Mouse (Mus musculus) gastrocnemius, postnatal 25 days (tissue): Measurements from ENCODE around the gene Dip2b. TPM values are rescaled to one million over a fixed set of nuclear protein-coding genes. Genes with fewer than 3 reads are reported as not detected.

Experiments
- DNase-seq: peaks from one replicate; pipeline ENCODE4 v3.0.0; 2022
- long read RNA-seq, 2 experiments: library from polyadenylated mRNA; stranded (forward); transcript quantifications; one replicate each; pipeline ENCODE4 v2.0.0; 2021
- total RNA-seq, 2 experiments: library from RNA; stranded (reverse); gene quantifications; 1 replicate in 1 of 2; 2 replicates in 1 of 2; pipeline ENCODE4 v1.2.3; 2021

Gene Dip2b
- 1 to 10 TPM; 7.4 to 7.7 TPM for total RNA-seq
- long read RNA-seq, experiment 1, partial matches to known transcripts = 0 of 5 reads
- long read RNA-seq, experiment 1, other reads (novel, unspliced or antisense) = 5 of 5 reads
- long read RNA-seq, experiment 2, partial matches to known transcripts = 0 of 1 reads
- long read RNA-seq, experiment 2, other reads (novel, unspliced or antisense) = 1 of 1 reads

DNA sequence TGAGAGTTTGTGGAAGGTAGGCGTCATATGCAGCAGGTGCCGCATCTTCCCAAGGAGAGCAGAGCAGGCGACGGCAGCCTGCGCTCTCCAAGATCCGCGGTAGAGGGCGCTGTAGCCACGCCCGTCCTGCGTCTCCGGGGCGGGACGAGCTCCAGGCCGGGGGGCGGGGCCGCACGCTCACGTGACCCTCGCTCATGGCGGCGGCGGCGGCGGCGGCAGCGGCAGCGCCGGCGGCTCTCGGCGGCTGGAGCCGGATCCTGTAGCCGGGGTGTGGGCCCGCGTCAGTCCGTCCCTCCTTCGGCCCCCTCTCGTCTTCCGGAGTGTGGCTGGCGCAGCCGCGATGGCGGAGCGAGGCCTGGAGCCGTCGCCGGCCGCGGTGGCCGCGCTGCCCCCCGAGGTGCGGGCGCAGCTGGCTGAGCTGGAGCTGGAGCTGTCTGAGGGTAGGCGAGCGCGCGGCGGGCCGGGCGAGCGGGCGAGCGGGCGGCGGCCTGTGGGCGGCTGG lies at the start of gene Dip2b:
Gene Dip2b, plus strand, starts transcription at position 195 of the 502 bp plus-strand sequence.
- peak; percentile 92 for DNase-seq

- DNase-seq = no peak
Measured at GRCm38 (mm10) chr15:99993100-99993499, 45.4 kb upstream of the Dip2b start.

DNA sequence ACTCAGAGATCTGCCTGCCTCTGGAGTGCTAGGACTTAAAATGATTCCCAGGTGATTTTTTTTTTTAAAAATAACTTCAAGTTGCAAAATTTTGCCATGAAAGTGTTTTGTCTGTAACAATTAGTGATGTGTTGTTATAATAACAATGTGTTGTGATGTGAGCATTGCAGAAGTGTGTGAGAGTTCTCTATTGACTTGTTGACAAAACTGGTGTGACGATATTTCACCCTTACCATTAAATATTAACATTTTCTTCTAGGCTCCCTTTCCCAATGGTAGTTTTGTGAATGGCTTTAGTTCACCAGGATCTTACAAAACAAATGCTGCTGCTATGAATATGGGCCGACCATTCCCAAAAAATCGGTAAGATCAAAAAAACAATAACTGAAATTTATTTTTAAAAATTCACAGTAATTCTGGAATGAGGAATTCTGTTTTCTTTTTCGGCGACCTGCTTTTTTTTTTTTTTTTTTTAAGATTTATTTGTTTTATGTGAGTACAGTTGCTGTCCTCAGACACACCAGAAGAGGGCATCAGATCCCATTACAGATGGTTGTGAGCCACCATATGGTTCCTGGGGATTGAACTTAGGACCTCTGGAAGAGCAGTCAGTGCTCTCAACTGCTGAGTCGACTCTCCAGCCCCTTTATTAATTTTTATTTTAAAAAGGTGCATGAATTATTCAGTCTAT lies 41.2 kb upstream of the Dip2b start:
- DNase-seq = no peak

DNA sequence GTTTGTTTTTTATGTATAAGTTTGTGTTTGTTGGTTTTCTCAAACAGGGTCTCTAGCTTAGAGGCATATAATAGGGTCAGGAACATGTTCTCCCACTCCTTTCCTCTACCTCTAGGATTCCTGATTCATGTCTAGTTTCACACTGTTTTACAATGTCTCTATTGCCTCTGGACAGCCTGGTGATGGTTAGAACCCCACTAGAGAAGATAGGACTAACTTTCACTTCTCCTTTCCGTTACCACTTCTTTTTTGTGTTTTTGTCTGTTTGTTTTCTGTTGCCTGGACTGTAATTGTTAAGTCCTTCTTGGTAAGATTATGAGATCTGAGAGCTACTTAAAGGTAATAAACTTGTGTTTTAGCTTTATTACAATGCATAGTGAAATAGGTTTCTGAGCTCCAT lies 39.1 kb upstream of the Dip2b start:
- DNase-seq = no peak

GRCm38 (mm10) chr15:100004677-100005273 lies 33.7 kb upstream of the Dip2b start:
- no peak for DNase-seq

DNA sequence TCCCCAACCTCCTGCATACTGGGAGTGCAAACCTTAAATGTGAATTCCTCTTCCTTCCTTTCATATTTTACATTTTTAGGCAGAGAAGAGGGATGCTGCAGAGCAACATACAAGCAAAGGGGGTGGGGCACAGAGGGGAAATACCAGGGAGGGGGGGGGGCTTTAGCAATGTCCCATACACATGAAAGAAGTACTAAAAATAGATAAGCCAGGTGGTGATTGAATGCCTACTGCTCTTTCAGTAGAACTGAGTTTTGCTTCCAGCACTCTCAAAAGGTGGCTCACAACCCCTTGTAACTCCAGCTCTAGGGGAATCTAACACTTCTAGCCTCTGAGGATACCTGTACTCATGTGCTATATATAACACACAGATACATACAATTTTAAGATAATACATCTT lies 32.3 kb upstream of the Dip2b start:
- no peak for DNase-seq

GRCm38 (mm10) chr15:100018280-100018899 lies 20.1 kb upstream of the Dip2b start:
- no peak for DNase-seq

- no peak for DNase-seq
Measured at GRCm38 (mm10) chr15:100021175-100021574, 17.3 kb upstream of the Dip2b start.

DNA sequence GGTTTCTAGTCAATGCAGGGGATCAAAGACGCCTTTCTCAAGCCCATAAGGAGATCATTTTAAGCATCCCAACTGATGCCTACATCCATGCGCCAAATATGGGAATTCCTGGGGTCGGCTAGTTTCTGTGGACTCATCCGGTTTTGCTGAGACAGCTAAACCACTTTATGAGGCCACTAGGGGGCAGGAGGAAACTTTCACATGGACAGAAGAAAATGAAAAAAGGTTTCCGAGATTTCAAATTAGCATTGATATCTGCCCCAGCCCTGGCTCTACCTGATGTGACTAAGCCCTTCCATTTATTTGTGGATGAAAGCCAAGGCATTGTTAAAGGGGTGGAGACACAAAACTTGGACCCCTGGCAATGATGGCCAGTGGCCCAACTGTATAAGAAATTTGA lies 15.5 kb upstream of the Dip2b start:
- no peak for DNase-seq

DNA sequence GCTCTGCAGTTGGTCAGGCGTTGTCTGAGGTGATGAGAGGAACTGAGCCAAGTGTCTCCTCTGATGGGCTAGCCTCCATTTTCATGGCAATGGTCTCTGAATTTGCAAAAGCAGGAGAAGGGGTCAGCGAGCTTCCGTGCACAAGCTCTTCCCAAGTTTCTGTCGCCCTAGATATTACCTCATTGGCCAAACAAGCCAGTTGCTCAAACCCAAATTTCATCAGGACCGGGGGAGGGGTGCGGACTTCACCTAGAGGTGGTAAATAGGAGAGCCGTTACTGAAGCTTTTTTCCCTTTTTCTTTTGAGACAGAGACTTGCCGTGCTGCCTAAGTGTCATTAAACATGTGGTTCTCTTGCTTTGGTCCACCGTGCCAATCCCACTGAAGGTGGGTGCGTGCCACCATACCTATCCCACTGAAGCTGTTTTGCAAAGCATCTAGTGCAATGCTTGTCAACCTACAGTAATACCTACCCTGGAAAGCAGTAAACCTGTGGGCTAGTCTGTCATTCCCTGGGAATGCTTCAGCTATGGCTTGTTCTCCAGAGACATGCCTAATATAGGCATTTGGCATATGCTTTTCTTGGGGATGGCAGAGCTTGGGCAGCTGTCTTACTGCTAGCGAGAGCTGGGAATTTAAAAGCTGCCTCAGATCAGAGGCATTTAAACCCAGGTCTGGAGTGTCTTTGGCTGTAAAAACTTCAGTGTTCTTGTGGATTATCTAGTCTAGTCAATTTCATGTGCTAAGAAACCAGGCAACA lies 13.2 kb upstream of the Dip2b start:
- no peak for DNase-seq

DNA sequence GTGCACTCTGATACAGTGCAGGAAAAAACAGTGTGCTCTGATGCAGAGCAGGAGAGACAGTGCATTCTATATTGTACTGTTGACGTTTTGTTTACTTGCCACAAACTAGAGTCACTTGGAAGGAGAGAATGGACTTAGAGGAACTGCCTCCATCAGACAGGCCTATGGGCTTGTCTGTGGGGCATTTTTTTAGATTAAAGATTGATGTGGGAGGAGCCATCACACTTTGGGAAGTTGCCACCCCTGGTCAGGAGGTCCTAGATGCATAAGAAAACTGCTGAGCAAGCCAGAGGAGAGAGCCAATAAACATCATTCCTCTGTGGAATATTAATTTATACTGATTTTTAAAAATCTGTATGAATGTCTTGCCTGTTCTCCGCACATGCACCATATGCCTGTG lies 10.3 kb upstream of the Dip2b start:
- DNase-seq = no peak

GRCm38 (mm10) chr15:100029497-100029896 lies 9.0 kb upstream of the Dip2b start:
- no peak for DNase-seq

DNA sequence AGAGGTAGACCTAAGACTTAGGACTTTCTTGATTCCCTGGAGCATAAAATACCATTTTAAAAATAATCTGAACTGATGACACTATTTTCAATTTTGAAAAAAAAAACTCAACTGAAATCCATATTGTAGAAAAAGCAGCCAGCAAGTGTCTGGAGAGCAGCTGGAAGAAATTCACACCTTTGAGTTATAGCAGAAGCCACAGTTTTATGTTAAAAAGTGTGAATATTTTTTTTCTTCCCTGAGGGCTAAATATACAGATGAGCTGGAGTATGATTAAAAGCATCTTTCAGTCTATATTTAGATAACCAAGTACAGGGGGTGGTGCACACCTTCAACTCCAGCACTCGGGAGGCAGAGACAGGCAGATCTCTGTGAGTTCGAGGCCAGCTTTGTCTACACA lies 8.6 kb upstream of the Dip2b start:
- DNase-seq = no peak

DNA sequence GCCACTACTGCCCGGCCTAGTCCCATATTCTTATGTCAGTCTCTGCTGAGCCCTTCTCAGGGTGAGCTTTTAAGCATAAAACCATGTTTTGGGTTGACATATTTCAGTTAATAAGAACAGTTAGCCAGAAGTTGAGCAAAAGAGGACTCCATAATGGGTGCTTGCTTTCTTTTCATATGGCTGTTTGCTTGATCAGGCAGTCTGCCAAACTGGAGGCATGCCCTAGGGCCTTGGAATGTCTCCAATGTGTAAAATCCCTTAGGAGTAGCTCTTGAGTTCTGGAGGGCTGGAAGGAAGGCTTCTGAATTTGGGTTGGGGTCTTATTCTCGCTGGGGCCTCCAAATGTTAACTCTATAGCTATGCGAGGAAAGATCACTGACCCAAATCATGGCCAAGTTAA lies 5.9 kb upstream of the Dip2b start:
- DNase-seq = no peak

DNA sequence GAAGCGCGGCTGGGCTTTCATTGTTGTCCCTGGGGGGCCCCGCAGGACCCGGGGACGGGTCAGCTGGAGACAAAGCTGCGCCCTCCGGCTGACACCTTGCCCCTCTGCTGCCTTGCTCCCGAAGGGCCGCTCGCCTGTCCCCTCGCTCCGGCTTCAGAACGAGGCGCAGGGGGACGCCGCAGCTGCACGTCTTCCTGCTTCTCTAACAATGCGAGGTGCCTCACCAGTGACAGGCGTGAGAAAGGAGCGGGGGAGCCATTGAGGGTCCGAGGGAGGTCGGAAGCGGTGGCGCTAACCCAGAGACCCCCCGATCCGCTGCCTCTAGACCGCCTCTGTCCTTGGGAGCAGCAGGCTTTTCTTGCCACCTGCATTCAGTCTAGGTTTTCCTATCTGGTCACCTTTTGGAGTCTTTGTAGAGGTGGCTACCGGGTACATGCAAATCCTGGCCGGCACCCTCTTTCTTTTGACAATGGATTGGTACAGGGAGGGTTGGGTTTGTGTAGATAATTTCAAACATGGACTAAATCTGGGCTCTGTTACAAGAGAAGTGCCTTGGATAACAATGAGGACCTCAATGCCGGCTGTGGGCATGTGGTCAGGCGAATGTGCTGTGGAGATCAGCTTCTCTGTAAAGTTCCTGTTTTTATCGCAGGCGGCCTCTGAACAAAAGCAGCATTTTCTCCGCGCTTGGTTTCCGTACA lies 687 bp downstream of the Dip2b start:
- peak; percentile 48 for DNase-seq

DNA sequence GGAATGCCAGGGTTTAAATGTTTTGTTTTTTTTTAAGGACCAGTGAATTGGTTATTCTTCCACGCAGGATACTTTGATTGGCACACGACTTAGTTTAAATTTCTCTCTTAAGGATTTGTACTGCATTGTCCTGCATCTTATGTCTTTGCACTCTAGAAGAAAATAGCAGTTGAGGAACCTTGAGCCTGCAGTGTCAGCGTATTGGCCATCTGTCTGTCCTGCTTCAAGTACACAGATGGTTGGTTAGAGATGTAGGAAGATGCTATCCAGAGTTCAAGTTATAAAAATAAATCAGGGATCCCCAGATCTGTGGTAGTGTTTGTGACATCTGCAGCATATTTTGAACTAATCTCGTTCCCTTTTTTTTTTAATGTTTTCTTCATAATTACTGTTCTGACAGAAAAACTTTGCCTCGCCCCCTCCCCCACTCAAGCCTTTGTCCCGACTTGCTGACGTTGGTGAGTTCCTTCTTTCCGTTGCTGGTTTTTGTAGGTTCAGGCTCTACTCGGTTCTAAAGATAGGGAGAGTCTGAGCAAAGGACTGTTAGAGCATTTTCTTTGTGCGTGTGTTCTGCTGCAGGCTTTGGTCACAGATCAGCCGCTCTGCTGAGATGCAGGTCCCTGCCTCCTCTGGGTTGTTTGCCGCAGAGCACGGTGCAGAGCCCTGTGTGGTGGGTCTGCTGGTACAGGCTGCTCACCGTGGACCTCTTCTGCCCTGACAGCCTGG lies 2.2 kb downstream of the Dip2b start:
- DNase-seq = peak; percentile 27

- no peak for DNase-seq
Measured at GRCm38 (mm10) chr15:100041267-100042047, 3.0 kb downstream of the Dip2b start.

- DNase-seq = no peak
Measured at GRCm38 (mm10) chr15:100042048-100042400, 3.6 kb downstream of the Dip2b start.

DNA sequence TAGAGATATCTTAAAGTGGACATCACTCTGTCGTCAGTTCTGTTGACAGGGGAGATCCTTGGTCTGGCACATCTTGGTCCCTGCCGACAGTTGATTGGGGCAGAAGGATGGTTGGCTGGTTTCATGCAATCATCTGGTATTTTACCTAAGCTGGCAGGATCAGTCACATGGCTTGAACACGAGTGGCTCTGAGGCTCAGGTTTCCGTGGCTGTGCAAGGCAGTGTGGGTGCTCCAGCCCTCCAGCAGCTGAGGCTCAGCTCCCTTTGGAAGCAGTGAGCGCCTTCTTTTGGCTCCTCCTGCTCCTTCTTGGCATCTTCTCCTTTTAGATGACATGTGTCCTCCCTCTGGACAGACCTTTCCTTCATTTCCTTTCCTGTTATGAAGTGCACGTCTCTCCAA lies 7.1 kb downstream of the Dip2b start:
- DNase-seq = peak; percentile 34

DNA sequence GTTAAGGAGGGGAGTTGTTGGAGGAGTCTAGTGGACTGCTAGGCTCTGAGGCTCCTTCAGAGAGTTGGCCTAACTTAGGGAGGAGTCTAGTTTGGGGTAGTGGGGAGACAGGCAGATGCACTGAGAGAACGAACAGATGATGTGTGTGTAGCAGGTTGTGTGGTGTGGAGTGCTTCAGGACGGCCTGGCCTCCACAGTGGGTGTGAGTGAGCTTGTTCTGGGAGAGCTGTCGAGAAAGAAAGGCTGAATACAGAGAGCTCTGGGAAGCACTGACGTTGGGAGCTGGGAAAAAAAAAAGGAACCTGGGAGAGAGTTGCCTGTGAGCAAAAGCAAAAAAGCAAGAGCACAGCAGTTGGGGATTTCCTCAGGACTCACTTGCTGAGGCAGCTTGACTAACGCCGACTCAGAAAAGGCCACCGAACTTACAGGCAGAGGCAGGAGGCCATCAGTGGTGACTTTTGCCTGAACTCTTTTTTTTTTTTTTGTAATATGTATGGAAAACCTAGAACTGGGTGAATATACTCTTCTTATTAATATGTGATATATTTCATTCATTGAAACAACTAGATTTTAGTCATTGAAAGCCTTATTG lies 11.1 kb downstream of the Dip2b start:
- no peak for DNase-seq
